Mouse (Mus musculus) gastrocnemius, adult 8-10 months (tissue): ENCODE measurements around the gene Cbln3. TPM values are rescaled to one million over a fixed set of nuclear protein-coding genes. Genes with fewer than 3 reads are reported as not detected.

Experiments
- DNase-seq, 2 experiments: peaks; one replicate each; pipeline ENCODE4 v3.0.0; 2022; ENCODE audit warnings: low spot score in 2 of 2
- total RNA-seq, 4 experiments: library from RNA; stranded (reverse); gene quantifications; 2 replicates each; pipeline ENCODE4 v1.2.4; 2022

Gene Cbln3
- total RNA-seq, 4 experiments from 2014 or later, result not detected

GRCm38 (mm10) chr14:55852646-55853551 is 31.3 kb downstream of the Cbln3 start:
- DNase-seq, result no peak

DNA sequence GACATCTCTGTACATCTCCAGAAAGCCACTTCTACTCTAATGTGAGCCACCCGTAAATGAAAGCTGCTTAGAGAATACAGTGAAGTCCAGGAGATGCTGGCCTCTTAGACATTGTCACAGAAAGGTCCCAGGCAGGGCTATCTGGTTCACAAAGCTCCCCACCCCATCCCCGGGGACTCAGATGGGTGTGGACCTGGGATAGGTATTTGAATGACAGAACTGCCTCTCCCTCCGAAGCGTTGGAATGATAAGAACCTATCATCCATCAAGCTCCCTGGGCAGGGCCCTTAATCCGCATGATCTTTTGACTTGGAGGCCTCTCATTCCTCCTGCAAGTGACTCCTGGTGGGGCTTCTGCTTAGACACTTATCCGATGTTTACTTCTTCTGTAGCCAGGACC is 33.3 kb downstream of the Cbln3 start:
- DNase-seq, result no peak

- DNase-seq, result no peak
Observed at GRCm38 (mm10) chr14:55845506-55846294, 38.5 kb downstream of the Cbln3 start.

GRCm38 (mm10) chr14:55842794-55843193 is 41.4 kb downstream of the Cbln3 start:
- DNase-seq, result no peak

DNA sequence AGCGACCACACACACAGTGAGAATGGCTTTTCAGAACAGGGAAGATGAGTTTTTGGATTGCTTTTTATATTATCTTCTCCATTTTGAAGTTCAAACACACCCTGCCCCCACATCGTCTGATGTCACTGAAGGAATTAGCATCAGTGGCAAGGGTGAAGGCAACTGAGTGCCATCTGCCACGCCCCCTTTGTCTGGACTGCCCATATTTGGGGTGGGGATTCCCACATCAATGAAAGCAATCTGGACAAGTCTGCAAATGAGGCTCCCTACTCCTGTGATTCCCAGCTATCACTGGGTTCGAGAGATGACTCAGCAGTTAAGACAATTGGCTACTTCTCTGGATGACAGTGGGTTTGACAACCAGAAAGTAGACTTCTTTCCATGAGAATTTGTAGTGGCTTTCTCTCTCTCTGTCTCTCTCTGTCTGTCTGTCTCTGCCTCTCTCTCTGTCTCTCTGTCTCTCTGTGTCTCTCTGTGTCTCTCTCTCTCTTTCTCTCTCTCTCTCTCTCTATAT is 43.3 kb downstream of the Cbln3 start:
- no peak for DNase-seq

- DNase-seq, result no peak
Observed at GRCm38 (mm10) chr14:55838740-55839139, 45.5 kb downstream of the Cbln3 start.

DNA sequence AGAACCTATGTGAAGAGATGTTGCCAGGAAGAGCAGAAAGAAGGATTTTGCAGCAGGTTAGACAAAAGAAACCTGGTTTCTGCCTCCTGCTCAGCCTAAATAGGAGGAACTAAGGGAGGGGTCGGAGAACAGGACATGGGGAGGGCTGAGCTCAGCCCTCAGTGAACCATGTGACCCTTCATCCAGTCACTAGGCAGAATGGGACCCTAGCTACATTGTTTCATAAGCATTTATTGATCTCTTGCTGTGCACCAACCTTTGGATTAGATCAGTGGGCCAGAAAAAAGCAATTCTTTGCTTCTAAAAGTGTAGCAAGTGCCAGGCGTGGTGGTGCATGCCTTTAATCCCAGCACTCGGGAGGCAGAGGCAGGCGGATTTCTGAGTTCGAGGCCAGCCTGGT is 45.9 kb downstream of the Cbln3 start:
- no peak for DNase-seq

DNA sequence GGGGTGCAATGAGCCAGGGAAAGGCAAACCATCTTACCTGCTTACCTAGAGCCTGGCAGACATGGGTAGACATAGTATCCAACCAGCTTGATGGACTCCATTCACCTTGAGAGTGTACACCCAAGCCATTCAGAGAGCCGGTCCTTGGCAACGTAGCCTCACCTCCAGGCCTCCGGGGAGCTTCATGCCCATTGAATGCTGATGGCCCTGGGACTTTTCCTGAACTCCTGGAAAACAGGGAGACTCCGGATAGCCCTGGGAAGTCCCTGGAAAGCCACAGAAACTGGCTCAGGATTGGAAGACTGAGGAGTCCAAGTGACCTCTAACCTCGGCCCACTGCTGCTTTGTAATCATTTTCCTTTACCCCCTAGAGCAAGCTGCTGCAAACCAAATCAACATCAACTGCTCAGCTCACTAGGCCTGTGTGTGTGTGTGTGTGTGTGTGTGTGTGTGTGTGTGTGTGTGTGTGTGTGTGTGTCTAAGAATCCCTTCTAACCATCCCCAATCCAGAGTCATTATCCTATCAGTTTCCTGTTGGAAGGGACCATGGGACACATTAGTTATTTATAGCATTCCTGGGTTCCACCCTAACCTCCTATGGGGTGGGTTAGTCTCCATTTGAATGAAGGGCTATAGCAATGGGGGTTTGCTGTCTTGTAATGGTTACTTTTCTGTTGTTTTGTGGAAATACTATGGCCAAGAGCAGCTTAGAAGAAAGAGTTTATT is 49.2 kb downstream of the Cbln3 start:
- no peak for DNase-seq

- no peak for DNase-seq
Observed at GRCm38 (mm10) chr14:55833126-55833525, 51.1 kb downstream of the Cbln3 start.

DNA sequence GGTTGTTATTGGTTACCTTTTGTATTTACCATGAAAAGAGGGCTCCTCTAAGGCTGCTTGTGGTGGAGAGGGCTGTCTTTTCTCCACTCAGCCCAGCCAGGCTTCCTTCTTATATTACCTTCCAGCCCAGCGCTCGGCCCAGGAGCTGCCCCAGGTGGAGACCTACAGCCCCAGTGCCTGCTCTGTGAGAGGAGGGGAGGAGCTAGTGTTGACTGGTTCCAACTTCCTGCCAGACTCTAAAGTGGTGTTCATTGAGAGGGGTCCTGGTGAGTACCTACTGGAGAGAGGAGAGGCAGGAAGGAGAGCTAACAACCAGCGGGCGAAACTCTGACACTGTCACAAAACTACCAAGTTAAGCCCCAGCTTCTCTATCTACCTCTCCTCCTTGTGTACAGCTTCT is 53.9 kb downstream of the Cbln3 start:
- DNase-seq, result no peak

- DNase-seq, result no peak
Observed at GRCm38 (mm10) chr14:55829854-55830253, 54.3 kb downstream of the Cbln3 start.

Other genes starting within 250 kb of the Cbln3 start
- 10 to 100 TPM; 80.2 to 99.8 (median 88.9) TPM for gene Ipo4, start 248.4 kb downstream of the Cbln3 start, total RNA-seq
- 1 to 10 TPM in 3 of 4 experiments, under 1 TPM in 1; 0.67 to 1.6 (median 1.5) TPM for gene Gm49378, start 246.5 kb downstream of the Cbln3 start, total RNA-seq
- gene Tm9sf1, start 240.6 kb downstream of the Cbln3 start, total RNA-seq, result 10 to 100 TPM; 15.6 to 18.3 (median 17.1) TPM
- under 1 TPM in 2 of 4 experiments, not detected in 2; 0.22 to 0.29 TPM for gene Tssk4, start 234.2 kb downstream of the Cbln3 start, total RNA-seq
- 10 to 100 TPM; 18.0 to 23.1 (median 20.7) TPM for gene Mdp1, start 223.9 kb downstream of the Cbln3 start, total RNA-seq
- gene Gmpr2, start 212.5 kb downstream of the Cbln3 start, total RNA-seq, result 1 to 10 TPM; 1.6 to 2.4 (median 1.8) TPM
- gene Nedd8, start 212.3 kb downstream of the Cbln3 start, total RNA-seq, result 100 to 1,000 TPM; 192 to 208 (median 201) TPM
- gene Tinf2, start 202.6 kb downstream of the Cbln3 start, total RNA-seq, result 10 to 100 TPM; 13.0 to 17.4 (median 14.6) TPM
- under 1 TPM in 3 of 4 experiments, not detected in 1; 0.09 to 0.12 (median 0.11) TPM for gene Tgm1, start 170.5 kb downstream of the Cbln3 start, total RNA-seq
- 10 to 100 TPM in 2 of 4 experiments, 1 to 10 TPM in 2; 9.4 to 13.2 (median 11.0) TPM for gene Rabggta, start 162.1 kb downstream of the Cbln3 start, total RNA-seq
- gene Dhrs1, start 138.7 kb downstream of the Cbln3 start, total RNA-seq, result 10 to 100 TPM; 26.4 to 37.6 (median 31.6) TPM
- gene Nop9, start 138.7 kb downstream of the Cbln3 start, total RNA-seq, result 10 to 100 TPM in 2 of 4 experiments, 1 to 10 TPM in 2; 9.4 to 14.8 (median 10.1) TPM
- not detected for gene Cideb, start 125.9 kb downstream of the Cbln3 start, total RNA-seq
- gene Ltb4r2, start 123.0 kb downstream of the Cbln3 start, total RNA-seq, result not detected
- gene Ltb4r1, start 118.4 kb downstream of the Cbln3 start, total RNA-seq, result under 1 TPM in 1 of 4 experiments, not detected in 3; 0.27 TPM
- 1 to 10 TPM; 3.4 to 7.1 (median 3.6) TPM for gene Adcy4, start 100.3 kb downstream of the Cbln3 start, total RNA-seq
- 1 to 10 TPM in 3 of 4 experiments, not detected in 1; 1.0 to 1.3 (median 1.3) TPM for gene Ripk3, start 95.5 kb downstream of the Cbln3 start, total RNA-seq
- gene Nfatc4, start 61.2 kb downstream of the Cbln3 start, total RNA-seq, result 1 to 10 TPM; 1.9 to 3.3 (median 2.5) TPM
- gene Nynrin, start 30.4 kb downstream of the Cbln3 start, total RNA-seq, result 1 to 10 TPM; 1.2 to 3.6 (median 1.9) TPM
- 1 to 10 TPM; 4.4 to 6.3 (median 4.9) TPM for gene Khnyn, start 555 bp upstream of the Cbln3 start, total RNA-seq
- gene Sdr39u1, start 15.9 kb upstream of the Cbln3 start, total RNA-seq, result 100 to 1,000 TPM; 137 to 151 (median 145) TPM
- gene Cma1, start 60.3 kb upstream of the Cbln3 start, total RNA-seq, result 1 to 10 TPM in 3 of 4 experiments, under 1 TPM in 1; 0.99 to 5.3 (median 1.8) TPM
- gene Cma2, start 66.6 kb upstream of the Cbln3 start, total RNA-seq, result not detected
- gene Mcpt1, start 133.6 kb upstream of the Cbln3 start, total RNA-seq, result not detected
- not detected for gene Mcpt9, start 146.1 kb upstream of the Cbln3 start, total RNA-seq
- gene Mcpt2, start 157.6 kb upstream of the Cbln3 start, total RNA-seq, result not detected
- gene Mcpt4, start 177.9 kb upstream of the Cbln3 start, total RNA-seq, result 1 to 10 TPM in 3 of 4 experiments, under 1 TPM in 1; 0.53 to 2.6 (median 1.8) TPM
- not detected for gene Mcpt8, start 200.9 kb upstream of the Cbln3 start, total RNA-seq
- not detected for gene Ctsg, start 218.2 kb upstream of the Cbln3 start, total RNA-seq
- gene Gzme, start 236.2 kb upstream of the Cbln3 start, total RNA-seq, result not detected
- not detected for gene Gzmd, start 248.2 kb upstream of the Cbln3 start, total RNA-seq